Mouse (Mus musculus) layer of hippocampus, adult 6 months (tissue): ENCODE measurements around the gene Rap1gap. TPM values are rescaled to one million over a fixed set of nuclear protein-coding genes. Genes with fewer than 3 reads are reported as not detected.

ENCODE experiments used
- long read RNA-seq, 2 experiments: library from polyadenylated mRNA; unstranded; transcript quantifications; one replicate each; pipeline ENCODE4 v2.0.0; 2019 to 2020
- polyA plus RNA-seq: library from polyadenylated mRNA; unstranded; fragments of <200 nt; fragmentation: Nextera tagmentation; gene quantifications from 2 replicates; pipeline ENCODE4 v1.2.3, GENCODE M21; 2021

The Rap1gap gene
- polyA plus RNA-seq: 49.6 and 55.6 TPM in 2 replicates
- long read RNA-seq, experiment 1, partial matches to known transcripts: 31 of 75 reads
- long read RNA-seq, experiment 1, other reads (novel, unspliced or antisense): 44 of 75 reads
- long read RNA-seq, experiment 2, transcript Rap1gap-201 (25 exons, 3,247 nt): major isoform, 8 of 562 reads
- long read RNA-seq, experiment 2, partial matches to known transcripts: 59 of 562 reads
- long read RNA-seq, experiment 2, other reads (novel, unspliced or antisense): 492 of 562 reads

GRCm38 (mm10) chr4:137664433-137664979 lies at the start of gene Rap1gap:
Gene Rap1gap (plus strand): TSS chr4:137664726.

Other genes with a start within 250 kb of the Rap1gap start
- not detected in 2 replicates for gene Cela3b, start 234.2 kb upstream of the Rap1gap start, polyA plus RNA-seq
- not detected in 2 replicates for gene 1700013G24Rik, start 211.4 kb upstream of the Rap1gap start, polyA plus RNA-seq
- 0.88 and 1.2 TPM in 2 replicates for gene Hspg2, start 196.0 kb upstream of the Rap1gap start, polyA plus RNA-seq
- gene Ldlrad2, start 90.2 kb upstream of the Rap1gap start, polyA plus RNA-seq: 0.41 TPM in 1 of 2 replicates, not detected in the other
- 32.3 and 33.1 TPM in 2 replicates for gene Usp48, start 71.0 kb upstream of the Rap1gap start, polyA plus RNA-seq
- gene Alpl, start 131.7 kb downstream of the Rap1gap start, polyA plus RNA-seq: 4.8 and 7.7 TPM in 2 replicates
- 24.2 and 28.1 TPM in 2 replicates for gene Ece1, start 197.5 kb downstream of the Rap1gap start, polyA plus RNA-seq